Mouse (Mus musculus) megakaryocyte, embryonic 14.5 days (primary cell): ENCODE measurements around the gene Suclg1. TPM values are rescaled to one million over a fixed set of nuclear protein-coding genes. Genes with fewer than 3 reads are reported as not detected.

Source experiments
- H3K27me3 ChIP-seq: replicated peaks from 2 replicates; pipeline ENCODE3; 2012; ENCODE audit warnings: inconsistent platforms
- H3K36me3 ChIP-seq: replicated peaks from 2 replicates; pipeline ENCODE3; 2012; ENCODE audit warnings: low read length, inconsistent platforms, mixed read lengths
- H3K4me1 ChIP-seq: 2 replicates; pipeline ENCODE4 v1.6.1; 2012; ENCODE audit warnings: inconsistent platforms
- H3K4me3 ChIP-seq: replicated peaks from 2 replicates; pipeline ENCODE3; 2012; ENCODE audit warnings: moderate library complexity, mild to moderate bottlenecking, inconsistent platforms
- H3K9me3 ChIP-seq: 2 replicates; pipeline ENCODE4 v1.6.1; 2012; ENCODE audit warnings: inconsistent platforms
- FLI1 ChIP-seq: IDR thresholded peaks from 2 replicates; pipeline ENCODE4 v1.6.1; 2012; ENCODE audit warnings: low read length, inconsistent platforms, mixed read lengths
- GATA1 ChIP-seq: IDR thresholded peaks from 3 replicates; pipeline ENCODE4 v1.6.1; 2012; ENCODE audit warnings: mixed read lengths, low read length, inconsistent platforms, borderline replicate concordance
- polyA plus RNA-seq: library from polyadenylated mRNA; stranded (reverse); fragments of >175 nt; gene quantifications from 2 replicates; pipeline ENCODE4 v1.2.3, GENCODE M21; 2012; ENCODE audit warnings: low replicate concordance; ENCODE audit not compliant: insufficient read depth

Suclg1 gene
- polyA plus RNA-seq, 1 experiment: 87.7 TPM

- no peak for TF ChIP-seq GATA1
- no peak for TF ChIP-seq FLI1
- Histone ChIP-seq H3K9me3 (peaks cover 3% of the 10 kb centered on the region; the same call in 1 of the 2 replicates), H3K27me3 (peaks cover 2% of the 10 kb centered on the region), H3K36me3 (no peaks in the 10 kb centered on the region), H3K4me1 (peaks cover 3% of the 10 kb centered on the region), H3K4me3 (no peak overlapping the region)
Observed at GRCm38 (mm10) chr6:73311786-73312185, 63.6 kb downstream of the Suclg1 start.

- H3K4me1 ChIP-seq: peaks cover 3% of the 10 kb centered on the region
- peaks cover 3% of the 10 kb centered on the region for H3K9me3 ChIP-seq
- no peak for TF ChIP-seq GATA1
- TF ChIP-seq FLI1: no peak
- H3K27me3 ChIP-seq: no peaks in the 10 kb centered on the region
- H3K4me3 ChIP-seq: peak overlapping the region; percentile 80
- no peaks in the 10 kb centered on the region for H3K36me3 ChIP-seq
Observed at GRCm38 (mm10) chr6:73314923-73315603, 66.9 kb downstream of the Suclg1 start.

GRCm38 (mm10) chr6:73322306-73322705 is 74.1 kb downstream of the Suclg1 start:
- TF ChIP-seq FLI1 (no peak), GATA1 (no peak)
- Histone ChIP-seq H3K36me3 (no peaks in the 10 kb centered on the region), H3K9me3 (no peaks in the 10 kb centered on the region; the same call in 1 of the 2 replicates), H3K27me3 (no peaks in the 10 kb centered on the region), H3K4me1 (no peaks in the 10 kb centered on the region), H3K4me3 (no peak overlapping the region)

Other genes starting within 250 kb of the Suclg1 start
- gene Dnah6, start 26.7 kb upstream of the Suclg1 start, polyA plus RNA-seq: not detected in 2 replicates
- gene 4931417E11Rik, start 221.3 kb downstream of the Suclg1 start, polyA plus RNA-seq: not detected in 2 replicates